Mouse (Mus musculus): ENCODE measurements around the gene Plekha5.
A peak's percentile ranks its signal among the peaks of the same experiment; 100 is the strongest.

Plekha5 gene

GRCm38 (mm10) chr6:140423846-140424200, at the start of gene Plekha5:
Gene Plekha5 (plus strand): TSS chr6:140424054.
- DNase-seq = peak; percentile 38

- no peak for DNase-seq
Observed at GRCm38 (mm10) chr6:140375671-140376070, 48.2 kb upstream of the Plekha5 start.

GRCm38 (mm10) chr6:140380588-140380987, 43.3 kb upstream of the Plekha5 start:
- no peak for DNase-seq

GRCm38 (mm10) chr6:140381162-140381561, 42.7 kb upstream of the Plekha5 start:
- DNase-seq = peak; percentile 47

- no peak for DNase-seq
Observed at GRCm38 (mm10) chr6:140383580-140384400, 40.1 kb upstream of the Plekha5 start.

DNA sequence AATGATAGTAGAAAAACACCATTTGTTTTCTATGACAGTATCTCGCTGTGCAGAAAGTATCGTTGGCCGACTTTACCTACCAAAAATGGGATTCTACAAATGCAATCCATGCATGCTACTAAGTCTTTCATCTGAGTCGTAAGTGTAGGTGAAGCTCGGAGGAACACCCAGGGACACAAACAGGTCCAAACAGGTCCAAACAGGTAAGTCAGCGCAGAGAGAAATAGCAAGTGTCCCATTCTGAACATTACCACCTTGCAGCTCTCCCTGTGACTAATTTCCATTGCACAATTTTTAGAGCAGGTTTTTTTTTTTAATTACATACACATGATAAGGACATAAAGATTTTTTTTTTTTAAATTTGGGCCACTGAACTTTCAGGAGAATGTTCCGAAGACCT, 27.2 kb upstream of the Plekha5 start:
- no peak for DNase-seq

DNA sequence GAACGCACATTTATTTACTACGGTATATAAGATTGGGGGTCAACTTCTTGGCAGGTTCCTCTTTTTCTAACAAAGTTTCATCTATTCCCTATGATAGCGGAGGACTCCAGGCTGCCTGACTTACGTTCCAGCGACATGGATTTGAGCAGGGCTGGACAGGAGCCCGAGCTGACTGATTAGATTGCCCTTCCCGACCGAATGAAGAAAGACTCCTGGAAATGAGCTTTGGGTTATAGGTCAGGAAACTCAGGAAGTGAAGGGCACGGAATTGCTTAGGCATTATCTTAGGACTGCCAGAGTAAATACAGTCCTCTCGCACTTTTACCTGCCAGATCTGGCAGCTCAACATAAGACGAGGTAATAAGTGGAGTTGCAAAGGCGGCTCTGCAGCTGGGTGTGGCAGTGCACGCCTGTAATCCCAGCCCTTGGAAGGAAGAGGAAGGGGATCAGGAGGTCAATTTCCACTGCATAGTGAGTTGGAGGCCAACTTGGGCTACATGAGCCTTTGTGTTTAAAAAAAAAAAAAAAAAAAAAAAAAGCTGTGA, 21.0 kb upstream of the Plekha5 start:
- DNase-seq = no peak

DNA sequence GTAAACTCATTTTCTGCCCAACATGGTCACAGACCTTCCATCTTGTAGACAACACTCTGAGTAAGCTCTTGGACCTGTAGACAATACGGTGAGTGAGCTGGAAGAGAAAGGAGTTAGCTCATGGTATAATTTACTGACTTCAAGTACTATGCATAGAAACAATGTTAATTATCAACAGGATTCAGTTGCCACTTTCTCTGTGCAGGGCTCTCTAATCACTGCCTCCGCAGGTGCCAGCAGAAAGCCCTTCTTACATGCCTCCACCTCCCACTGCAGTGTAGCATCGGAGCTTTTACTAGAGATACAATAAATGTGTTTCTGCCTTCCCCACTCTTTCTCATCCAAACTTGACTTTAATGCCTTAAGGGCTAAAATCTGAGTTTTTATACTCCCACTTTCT, 11.9 kb upstream of the Plekha5 start:
- DNase-seq = no peak

DNA sequence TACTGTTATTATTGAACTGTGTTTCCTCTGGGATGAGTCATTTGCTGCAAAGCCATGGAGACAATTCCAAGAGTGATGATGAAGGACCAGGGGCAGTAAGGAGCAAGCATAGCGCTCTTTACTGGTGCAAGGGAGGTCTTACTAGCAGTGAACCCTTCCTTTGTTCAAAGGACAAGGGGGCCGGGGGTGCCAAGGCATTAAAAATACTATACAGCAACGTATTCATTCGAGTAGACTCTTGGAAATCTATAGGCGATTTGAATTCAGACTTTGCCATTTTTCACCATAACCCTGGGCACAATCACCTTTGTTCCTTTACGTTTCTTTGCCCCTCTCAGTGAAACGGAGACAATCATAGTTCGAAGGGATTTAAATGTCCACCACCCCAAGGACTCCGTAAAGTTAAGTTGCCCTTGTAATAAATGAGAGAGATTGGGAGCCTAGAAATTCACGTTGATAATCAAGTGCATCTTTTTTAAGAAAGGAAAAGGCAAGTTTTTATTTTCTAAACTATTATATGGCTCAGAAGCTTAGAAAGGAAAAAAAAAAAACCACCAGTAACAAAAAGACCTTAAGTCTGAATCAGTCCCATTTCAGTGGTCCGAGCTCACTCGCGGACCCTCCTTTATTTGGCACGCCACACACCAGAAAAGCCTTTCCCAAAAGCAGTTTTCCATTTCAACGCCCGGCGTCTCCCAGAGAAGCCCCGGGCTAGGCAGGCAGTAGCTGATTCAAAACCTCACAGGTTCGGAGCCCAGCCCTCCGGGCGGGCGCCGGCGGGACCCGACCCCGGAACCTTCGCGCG, 611 bp upstream of the Plekha5 start:
- no peak for DNase-seq

- DNase-seq = peak; percentile 20
Observed at GRCm38 (mm10) chr6:140424201-140424990, 542 bp downstream of the Plekha5 start.

- peak; percentile 26 for DNase-seq
Observed at GRCm38 (mm10) chr6:140424991-140425361, 1.1 kb downstream of the Plekha5 start.

GRCm38 (mm10) chr6:140429236-140429635, 5.4 kb downstream of the Plekha5 start:
- DNase-seq = no peak

GRCm38 (mm10) chr6:140432363-140432762, 8.5 kb downstream of the Plekha5 start:
- DNase-seq = no peak

DNA sequence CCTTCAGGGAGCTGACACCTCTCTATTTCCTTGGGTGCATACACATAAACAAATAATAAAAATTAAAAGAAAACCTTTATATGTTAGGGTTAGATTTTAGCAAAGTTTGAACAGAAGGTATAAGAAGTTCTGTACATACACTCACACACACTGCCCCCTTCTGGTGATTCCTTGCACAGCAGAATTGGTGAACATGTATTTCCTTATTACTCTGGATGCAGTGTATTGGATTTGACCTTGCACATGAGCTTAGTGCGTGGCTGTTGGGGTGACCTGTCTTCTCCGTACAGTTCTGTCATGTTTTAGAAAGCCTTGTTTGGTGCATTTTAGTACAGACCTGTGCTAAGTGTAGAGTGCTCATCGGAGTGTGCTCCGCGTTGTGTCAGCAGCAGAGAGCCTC, 19.5 kb downstream of the Plekha5 start:
- no peak for DNase-seq

- no peak for DNase-seq
Observed at GRCm38 (mm10) chr6:140444147-140444546, 20.3 kb downstream of the Plekha5 start.

GRCm38 (mm10) chr6:140444855-140445465, 21.1 kb downstream of the Plekha5 start:
- no peak for DNase-seq

DNA sequence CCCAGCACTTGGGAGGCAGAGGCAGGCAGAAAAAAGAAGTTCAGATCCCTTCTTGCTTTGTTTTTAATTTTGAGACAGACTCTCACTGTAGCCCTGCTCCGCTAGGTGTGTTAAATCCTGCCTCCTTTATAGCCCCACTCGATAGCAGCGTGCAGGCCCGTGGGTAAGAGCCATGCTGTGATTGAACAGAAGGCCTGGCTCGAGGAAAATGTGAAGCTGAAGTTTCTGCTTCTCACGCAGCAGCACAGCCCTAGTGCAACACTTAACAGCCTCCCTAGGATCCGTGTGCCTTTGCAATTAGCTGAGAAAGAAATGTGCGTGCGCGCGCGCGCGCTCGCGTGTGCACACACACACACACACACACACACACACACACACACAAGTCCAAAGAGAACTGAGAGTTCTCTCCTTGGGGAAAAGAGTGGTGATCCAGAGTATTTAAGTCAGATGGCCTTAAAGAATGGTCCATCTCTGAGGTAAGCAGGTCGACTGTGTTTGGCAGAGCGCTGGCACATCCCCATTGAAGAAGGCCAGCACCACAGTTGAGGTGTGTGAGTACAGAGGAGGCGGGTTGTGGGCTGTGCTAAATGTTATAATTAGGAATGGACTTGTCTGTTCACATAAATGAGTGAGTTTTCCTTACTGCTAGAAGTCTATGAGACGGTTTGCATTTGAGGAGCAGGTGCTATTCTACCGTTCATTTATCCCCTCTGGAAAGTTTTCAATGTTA, 24.3 kb downstream of the Plekha5 start:
- DNase-seq = no peak

GRCm38 (mm10) chr6:140450693-140451092, 26.8 kb downstream of the Plekha5 start:
- no peak for DNase-seq

DNA sequence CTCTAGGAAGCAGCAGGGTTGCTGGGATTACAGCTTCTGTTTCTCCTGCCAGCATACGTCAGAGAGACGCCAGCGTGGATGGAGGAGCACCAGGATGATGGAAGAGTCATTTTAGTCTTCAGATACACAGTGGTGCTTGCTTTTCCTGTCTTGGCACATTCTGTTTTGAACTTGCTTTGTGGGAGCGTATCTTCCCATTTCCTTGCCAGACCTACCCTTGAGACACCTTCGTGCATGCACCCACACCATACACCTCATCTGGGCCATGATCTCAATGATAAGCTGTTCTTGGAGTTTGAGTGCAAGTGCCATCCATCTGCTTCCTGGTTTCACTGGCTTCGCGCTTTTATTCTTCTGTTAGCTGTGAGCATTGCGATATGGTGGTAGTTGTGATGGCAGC, 28.9 kb downstream of the Plekha5 start:
- no peak for DNase-seq

DNA sequence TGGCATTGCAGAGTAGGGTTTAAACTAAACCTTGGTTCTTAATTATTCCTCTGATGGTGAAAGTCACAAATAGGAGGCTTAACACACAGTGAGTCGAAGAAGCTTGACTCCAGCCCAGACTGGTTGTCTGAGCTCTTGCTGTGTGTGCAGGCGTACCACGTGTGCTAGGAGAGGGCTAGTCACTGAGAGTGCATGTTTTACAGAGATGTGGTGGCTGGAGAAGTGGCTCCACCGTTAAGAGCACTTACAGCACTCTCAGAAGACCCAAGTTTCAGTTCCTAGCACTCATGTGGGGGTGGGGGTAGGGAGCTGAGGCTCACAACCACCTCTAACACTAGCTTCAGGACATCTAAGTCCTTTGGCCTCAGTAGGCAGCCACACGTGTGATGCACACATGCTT, 29.6 kb downstream of the Plekha5 start:
- no peak for DNase-seq

DNA sequence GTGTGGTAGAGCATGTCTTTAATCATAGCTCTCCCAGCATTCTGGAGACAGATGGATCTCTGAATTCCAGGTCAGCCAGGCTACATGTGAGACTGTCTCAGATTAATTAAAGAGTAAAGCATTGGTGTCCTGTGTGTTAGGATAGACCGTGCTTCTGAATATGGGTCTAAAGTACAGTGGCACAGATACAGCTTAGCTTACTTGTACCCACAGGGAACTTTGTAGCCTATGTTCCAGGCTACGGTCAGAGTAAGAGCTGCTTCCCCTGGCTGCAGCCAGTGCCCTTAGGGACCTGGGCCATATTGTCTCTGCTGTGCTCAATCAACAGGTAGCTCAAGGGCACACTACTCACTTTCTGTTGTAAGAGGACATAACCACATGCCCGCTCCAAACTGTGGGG, 30.5 kb downstream of the Plekha5 start:
- no peak for DNase-seq

DNA sequence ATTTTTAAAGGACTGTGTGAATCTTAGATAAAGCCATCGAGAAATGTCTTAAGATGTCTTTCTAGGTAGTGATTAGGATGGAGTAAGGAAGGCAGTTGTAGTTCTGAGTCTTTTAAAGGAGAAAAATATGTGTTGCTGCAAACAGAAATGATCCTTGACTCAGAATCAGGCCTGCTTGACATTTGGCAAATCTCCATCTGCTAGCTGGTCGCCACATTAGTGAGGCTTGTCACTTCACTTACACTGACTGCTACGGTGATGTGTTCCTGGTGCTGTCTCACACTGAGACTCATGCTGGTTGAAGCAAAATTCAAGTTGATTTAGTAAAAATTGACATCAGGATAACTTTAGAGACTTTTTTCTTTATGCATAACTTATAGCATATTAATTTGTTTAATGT, 32.0 kb downstream of the Plekha5 start:
- DNase-seq = no peak
